Mouse (Mus musculus): ENCODE results near the gene Thra.

DNA sequence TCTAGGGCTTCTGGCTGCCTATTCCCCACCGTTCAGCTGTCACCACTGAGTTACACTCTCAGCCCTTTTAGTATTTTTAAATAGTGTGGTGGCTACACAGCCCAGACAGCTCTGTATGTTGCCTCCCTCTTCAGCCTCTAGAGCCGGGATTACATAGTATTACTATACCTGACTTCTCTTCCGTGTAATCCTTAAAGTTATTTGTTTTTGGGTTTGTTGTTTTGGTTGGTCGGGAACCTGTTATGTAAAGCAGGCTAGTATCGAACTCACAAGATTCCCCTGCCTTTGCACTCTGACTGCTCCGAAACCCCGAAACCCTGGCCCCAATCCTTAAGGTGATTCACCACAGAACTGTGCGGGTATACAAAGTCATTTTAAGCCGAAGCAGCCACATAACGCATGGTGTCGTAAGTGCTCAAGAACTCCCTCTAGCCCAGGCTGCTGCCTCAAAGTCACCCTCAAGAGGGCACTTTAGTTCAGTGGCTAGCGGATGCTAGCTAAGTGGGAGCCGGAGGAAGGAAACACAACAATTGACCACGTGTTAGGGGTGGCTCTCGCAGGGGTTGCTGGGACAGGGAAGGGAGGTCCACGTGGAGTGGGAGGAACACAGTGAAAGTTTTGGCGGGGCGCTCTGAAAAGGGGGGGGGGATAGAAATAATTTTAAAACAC lies 48.2 kb downstream of the Thra start:
- TF ChIP-seq CTCF (IDR thresholded peaks at IDR 0.05; ENCODE audit: insufficient read depth, low read depth, low read length) (no peak), POLR2A (IDR thresholded peaks at IDR 0.05; ENCODE audit: insufficient read depth, low read depth, low read length) (no peak)

Data from olfactory bulb, adult 2 months (tissue).